Mouse (Mus musculus): Measurements from ENCODE around the gene Egfr.

The Egfr gene

GRCm38 (mm10) chr11:16897681-16898080 is 145.7 kb downstream of the Egfr start:
- DNase-seq (ENCODE audit: low spot score in 2 of 2): no peak

GRCm38 (mm10) chr11:16900182-16900581 is 148.2 kb downstream of the Egfr start:
- no peak for DNase-seq (ENCODE audit: low spot score in 2 of 2)

GRCm38 (mm10) chr11:16900653-16901416 is 148.8 kb downstream of the Egfr start:
- DNase-seq (ENCODE audit: low spot score in 2 of 2): no peak

GRCm38 (mm10) chr11:16904302-16905011 is 152.5 kb downstream of the Egfr start:
- DNase-seq (ENCODE audit: low spot score in 2 of 2): no peak

- DNase-seq (ENCODE audit: low spot score in 2 of 2): no peak
Measured at GRCm38 (mm10) chr11:16905012-16905332, 153.0 kb downstream of the Egfr start.

- no peak for DNase-seq (ENCODE audit: low spot score in 2 of 2)
Measured at GRCm38 (mm10) chr11:16906530-16906929, 154.5 kb downstream of the Egfr start.

GRCm38 (mm10) chr11:16907517-16908129 is 155.6 kb downstream of the Egfr start:
- no peak for DNase-seq (ENCODE audit: low spot score in 2 of 2)

GRCm38 (mm10) chr11:16914756-16915155 is 162.8 kb downstream of the Egfr start:
- DNase-seq (ENCODE audit: low spot score in 2 of 2): no peak

GRCm38 (mm10) chr11:16915850-16916249 is 163.8 kb downstream of the Egfr start:
- no peak for DNase-seq (ENCODE audit: low spot score in 2 of 2)

GRCm38 (mm10) chr11:16917512-16917911 is 165.5 kb downstream of the Egfr start:
- no peak for DNase-seq (ENCODE audit: low spot score in 2 of 2)

GRCm38 (mm10) chr11:16932159-16932558 is 180.2 kb downstream of the Egfr start:
- no peak for DNase-seq (ENCODE audit: low spot score in 2 of 2)

GRCm38 (mm10) chr11:16935577-16936236 is 183.7 kb downstream of the Egfr start:
- DNase-seq (ENCODE audit: low spot score in 2 of 2): no peak

- DNase-seq (ENCODE audit: low spot score in 2 of 2): peak in 1 of 2 experiments; percentile 14
Measured at GRCm38 (mm10) chr11:16941103-16941793, 189.2 kb downstream of the Egfr start.

GRCm38 (mm10) chr11:16941973-16942452 is 190.0 kb downstream of the Egfr start:
- no peak for DNase-seq (ENCODE audit: low spot score in 2 of 2)

GRCm38 (mm10) chr11:16943016-16943415 is 191.0 kb downstream of the Egfr start:
- no peak for DNase-seq (ENCODE audit: low spot score in 2 of 2)

GRCm38 (mm10) chr11:16948756-16949155 is 196.8 kb downstream of the Egfr start:
- no peak for DNase-seq (ENCODE audit: low spot score in 2 of 2)

- DNase-seq (ENCODE audit: low spot score in 2 of 2): no peak
Measured at GRCm38 (mm10) chr11:16950226-16950975, 198.4 kb downstream of the Egfr start.

- peak; percentile 96 to 99 for DNase-seq (ENCODE audit: low spot score in 2 of 2)
Measured at GRCm38 (mm10) chr11:16950976-16951760, 199.2 kb downstream of the Egfr start, which contains the start of gene Fbxo48. Gene Fbxo48 (plus strand): TSS chr11:16951375.

- DNase-seq (ENCODE audit: low spot score in 2 of 2): no peak
Measured at GRCm38 (mm10) chr11:16951761-16952010, 199.7 kb downstream of the Egfr start.
